Mouse (Mus musculus) lung, postnatal 4 days (tissue): ENCODE measurements around the gene Inpp4b.
A peak's percentile ranks its signal among the peaks of the same experiment; 100 is the strongest.

ENCODE experiments used
- DNase-seq, 2 experiments: peaks; one replicate each; pipeline ENCODE4 v3.0.0; 2021

Inpp4b gene

GRCm38 (mm10) chr8:81581817-81582437 lies 239.6 kb downstream of the Inpp4b start:
- DNase-seq, result peak; percentile 18 to 44

DNA sequence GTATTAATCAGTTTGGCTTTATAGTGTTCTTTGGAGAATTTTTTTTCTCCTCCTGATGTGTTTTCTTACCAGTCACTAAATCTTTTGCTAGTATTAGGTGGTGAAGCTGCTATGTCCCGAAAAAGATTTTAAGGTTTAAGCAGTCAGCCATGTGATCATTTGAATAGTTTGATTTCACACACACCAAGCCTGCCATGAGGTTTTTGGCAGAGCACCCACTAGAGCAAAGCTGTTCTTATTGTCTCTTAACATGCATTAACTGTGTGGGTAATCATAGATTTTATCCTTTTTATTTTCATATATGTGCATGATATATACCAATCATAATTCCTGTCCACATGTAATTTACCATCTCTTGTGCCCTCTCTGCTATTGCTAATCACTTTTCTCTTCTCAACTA lies 240.6 kb downstream of the Inpp4b start:
- no peak for DNase-seq

GRCm38 (mm10) chr8:81586783-81587182 lies 244.4 kb downstream of the Inpp4b start:
- DNase-seq, result no peak

DNA sequence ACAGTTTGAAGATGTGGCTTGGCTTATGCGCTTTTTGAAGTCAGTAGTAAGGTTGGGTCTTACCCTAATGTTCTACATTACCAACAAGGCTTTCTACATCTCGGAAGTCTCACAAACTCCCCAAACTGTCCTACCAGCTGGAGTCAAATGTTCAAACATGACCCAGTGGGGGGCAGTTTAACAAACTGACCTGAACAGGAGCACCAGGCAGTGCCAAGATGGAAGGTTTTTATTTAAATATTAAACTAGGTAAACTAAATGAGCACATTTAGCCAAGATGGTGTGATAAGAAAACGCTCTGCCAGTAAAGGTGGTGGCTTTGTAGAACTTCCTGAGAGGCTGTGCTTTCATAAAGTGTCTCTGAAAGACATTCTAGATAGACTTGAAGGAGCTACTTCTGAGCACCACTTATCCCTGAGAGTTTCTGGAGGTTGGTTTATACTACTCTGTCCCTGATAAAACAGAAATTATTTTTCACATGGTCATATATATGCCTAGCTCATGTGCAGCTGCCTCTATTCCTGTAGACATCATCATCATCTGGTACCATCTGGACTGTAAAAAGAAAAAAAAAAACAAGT lies 251.9 kb downstream of the Inpp4b start:
- no peak for DNase-seq

- DNase-seq, result no peak
Observed at GRCm38 (mm10) chr8:81599209-81599608, 256.9 kb downstream of the Inpp4b start.

DNA sequence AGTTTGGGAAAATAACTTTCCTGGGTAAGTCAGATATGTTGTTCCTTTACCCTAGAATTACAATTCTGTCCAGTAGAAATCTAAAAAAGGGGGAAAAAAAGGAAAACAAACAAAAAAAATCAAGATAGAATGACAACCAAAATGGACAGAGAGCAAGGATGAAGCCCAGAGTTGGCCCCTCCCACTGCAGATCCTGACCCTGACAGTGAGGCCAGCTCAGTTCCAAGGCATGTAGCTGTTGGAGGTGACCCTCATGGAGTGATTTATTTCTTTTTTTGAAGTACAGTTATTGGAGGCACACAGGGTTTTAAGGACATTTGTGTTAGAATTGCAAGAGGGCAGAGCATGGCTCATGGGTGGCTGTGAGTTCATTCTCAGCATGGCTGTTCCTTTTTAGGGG lies 258.8 kb downstream of the Inpp4b start:
- DNase-seq, result no peak

GRCm38 (mm10) chr8:81608082-81608481 lies 265.7 kb downstream of the Inpp4b start:
- DNase-seq, result no peak

GRCm38 (mm10) chr8:81609064-81609463 lies 266.7 kb downstream of the Inpp4b start:
- DNase-seq, result no peak

- peak in 1 of 2 experiments; percentile 22 for DNase-seq
Observed at GRCm38 (mm10) chr8:81612611-81613010, 270.3 kb downstream of the Inpp4b start.

GRCm38 (mm10) chr8:81614135-81614534 lies 271.8 kb downstream of the Inpp4b start:
- no peak for DNase-seq

DNA sequence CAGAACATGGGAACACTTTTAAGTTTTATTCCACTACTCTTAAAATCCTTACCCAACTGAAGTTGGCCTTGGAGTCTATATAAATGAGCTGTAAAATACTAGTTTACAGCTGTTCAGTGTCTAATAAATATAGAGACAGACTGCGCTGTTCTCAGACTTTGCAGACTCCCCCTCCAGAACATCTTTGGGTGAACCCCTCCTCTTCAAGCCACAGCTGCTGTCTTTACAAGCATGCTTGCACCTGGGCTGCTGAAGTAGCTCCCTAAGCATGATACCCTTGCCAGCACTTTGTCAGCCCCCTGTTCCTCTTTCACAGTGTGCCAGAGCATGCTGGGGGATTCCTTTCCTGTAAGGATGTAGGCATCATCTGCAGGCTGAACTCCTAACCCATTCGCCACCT lies 272.2 kb downstream of the Inpp4b start:
- DNase-seq, result no peak

DNA sequence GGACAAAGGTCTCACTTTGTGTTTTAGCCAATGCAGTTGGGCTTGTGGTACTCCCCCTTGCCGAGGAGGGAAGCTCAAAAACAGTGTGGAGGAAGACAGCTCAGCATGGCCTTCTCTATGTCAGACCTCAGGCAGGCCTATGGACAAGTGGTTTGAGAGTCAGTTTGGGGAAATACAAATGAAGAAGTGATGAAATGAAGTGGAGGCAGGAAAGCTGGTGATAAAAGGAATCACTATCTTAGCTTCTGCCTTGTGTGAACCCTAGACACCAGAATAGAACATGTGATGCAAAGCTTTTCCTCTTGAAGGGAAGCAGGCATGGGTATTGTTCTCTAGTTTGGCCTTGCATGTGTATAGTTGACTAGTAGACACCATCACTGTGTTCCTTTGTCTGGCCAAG lies 273.2 kb downstream of the Inpp4b start:
- DNase-seq, result no peak

DNA sequence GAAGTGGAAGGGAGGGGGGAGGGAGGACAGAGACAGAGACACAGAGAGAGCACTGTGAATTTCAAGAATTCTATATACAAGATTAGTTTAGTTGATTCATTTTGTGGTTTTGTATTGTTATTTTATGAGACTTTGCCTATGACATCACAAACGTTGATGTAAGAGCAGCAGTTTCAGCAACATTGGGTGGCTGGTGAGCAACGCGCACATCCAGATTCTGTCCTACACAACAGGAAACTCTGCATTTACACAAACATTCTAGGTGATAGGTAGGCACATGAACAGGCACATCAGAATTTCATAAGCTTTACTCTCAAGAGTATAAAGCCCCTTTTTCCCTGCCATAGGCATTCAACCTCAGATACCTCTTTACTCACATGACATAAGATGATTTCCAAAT lies 276.6 kb downstream of the Inpp4b start:
- no peak for DNase-seq

DNA sequence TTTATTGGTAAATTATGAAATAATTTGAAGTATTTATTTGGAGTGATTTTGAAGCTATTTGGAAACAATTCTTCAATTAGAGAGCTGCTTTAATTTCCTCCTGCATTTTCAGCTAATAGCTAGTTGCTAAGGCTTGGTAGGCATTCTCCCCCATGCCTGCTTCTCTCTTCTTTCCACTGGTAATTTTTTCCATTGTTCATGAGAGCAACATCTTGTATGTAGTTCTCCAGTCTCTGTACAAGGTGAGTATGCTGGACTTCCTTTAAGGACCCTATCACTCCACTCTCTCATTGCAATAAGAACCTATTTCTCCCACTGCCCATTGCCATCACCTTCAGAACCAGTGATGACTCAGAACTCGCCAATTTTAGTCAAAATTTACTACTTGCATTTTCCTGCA lies 292.7 kb downstream of the Inpp4b start:
- DNase-seq, result no peak

GRCm38 (mm10) chr8:81635912-81636583 lies 293.7 kb downstream of the Inpp4b start:
- no peak for DNase-seq

- DNase-seq, result peak in 1 of 2 experiments; percentile 48
Observed at GRCm38 (mm10) chr8:81638478-81638877, 296.1 kb downstream of the Inpp4b start.

DNA sequence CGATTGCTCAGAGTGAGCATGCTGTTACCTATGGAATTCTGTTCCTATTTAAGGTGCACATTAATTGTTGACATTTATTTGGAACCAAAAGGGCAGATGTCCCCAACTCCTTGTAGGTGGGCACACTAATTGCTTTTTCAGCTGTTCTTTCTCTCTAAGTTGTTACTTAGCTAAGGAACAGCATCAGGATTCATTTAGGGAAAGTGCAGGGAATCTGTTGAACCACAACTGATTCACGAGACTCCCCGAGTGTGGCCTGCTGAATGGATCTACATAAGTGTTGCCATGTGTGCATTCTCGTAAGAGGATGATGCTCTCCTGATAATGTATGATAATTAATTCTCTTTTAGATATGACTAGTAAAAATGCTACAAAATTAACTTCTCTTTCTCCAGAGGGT lies 297.5 kb downstream of the Inpp4b start:
- DNase-seq, result no peak

GRCm38 (mm10) chr8:81643030-81643429 lies 300.7 kb downstream of the Inpp4b start:
- DNase-seq, result no peak

GRCm38 (mm10) chr8:81692167-81692566 lies 349.8 kb downstream of the Inpp4b start:
- no peak for DNase-seq

- no peak for DNase-seq
Observed at GRCm38 (mm10) chr8:81694893-81695292, 352.5 kb downstream of the Inpp4b start.

DNA sequence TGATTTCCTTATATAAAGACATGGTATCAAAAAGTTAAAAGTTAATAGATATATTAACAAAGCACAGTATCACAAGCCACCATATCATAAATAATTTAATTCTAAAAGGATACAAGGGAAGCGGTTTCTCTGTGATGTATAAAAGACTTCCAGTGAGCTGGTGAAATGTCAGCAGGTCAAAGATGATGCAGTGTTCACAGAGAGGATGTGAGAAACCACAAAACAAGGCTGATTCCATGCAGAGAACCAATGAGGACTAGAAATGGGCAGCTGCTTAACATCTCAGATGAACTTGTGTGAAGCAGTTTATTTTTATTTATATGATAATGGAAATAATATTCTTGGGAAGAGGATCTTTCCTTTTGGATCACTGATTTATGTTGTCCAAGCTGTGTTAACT lies 359.7 kb downstream of the Inpp4b start:
- DNase-seq, result no peak

- DNase-seq, result no peak
Observed at GRCm38 (mm10) chr8:81703571-81704365, 361.4 kb downstream of the Inpp4b start.

DNA sequence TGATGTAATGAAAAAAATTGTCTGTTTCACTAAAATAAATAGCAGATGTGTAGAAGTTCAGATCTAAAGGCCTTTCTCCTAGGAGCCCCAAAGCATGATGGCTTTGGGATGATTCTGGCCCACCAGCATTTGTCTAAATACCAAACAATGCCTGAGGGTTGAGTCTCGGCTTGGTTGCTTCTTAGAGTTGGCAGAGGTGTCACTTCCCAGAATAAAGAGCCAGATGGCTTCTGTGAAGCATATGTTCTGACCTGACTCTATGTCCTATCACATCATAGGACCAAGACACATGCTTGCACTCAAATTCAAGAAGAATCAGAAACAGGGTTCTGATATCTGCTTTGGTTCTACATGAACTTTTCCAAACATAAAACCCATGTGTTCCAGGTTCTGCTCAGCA lies 365.1 kb downstream of the Inpp4b start:
- DNase-seq, result no peak

GRCm38 (mm10) chr8:81731332-81731731 lies 389.0 kb downstream of the Inpp4b start:
- DNase-seq, result no peak
